Mouse (Mus musculus): ENCODE results near the gene Wdfy3.

DNA sequence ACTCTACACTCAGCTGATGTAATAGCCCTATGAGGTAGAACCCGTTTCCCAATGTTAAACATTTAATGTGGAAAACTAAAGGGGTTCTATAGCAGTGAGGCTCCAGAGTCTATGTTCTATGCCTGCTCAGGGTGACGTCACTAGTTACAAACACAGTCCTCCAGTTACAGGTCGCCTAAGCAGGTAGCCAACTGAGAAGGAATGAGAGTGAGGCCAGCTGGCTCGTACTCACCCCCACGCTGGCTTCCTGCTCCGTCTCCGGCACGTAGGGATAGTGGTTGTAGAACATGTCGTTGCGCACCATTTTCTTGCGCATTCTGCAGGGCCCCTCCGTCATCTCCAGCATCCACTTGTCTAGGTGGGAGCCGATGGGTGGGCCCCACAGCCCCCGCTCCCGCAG is 187.5 kb downstream of the Wdfy3 start:
- TF ChIP-seq CTCF (IDR thresholded peaks at IDR 0.05; ENCODE audit: control insufficient read depth, insufficient read depth, low read length) (no peak), POLR2A (IDR thresholded peaks at IDR 0.05; ENCODE audit: borderline replicate concordance, control insufficient read depth, low read depth, low read length) (no peak)

All from bone marrow, adult 2 months (tissue).